Mouse (Mus musculus): ENCODE data around the gene Lrrc27.

DNA sequence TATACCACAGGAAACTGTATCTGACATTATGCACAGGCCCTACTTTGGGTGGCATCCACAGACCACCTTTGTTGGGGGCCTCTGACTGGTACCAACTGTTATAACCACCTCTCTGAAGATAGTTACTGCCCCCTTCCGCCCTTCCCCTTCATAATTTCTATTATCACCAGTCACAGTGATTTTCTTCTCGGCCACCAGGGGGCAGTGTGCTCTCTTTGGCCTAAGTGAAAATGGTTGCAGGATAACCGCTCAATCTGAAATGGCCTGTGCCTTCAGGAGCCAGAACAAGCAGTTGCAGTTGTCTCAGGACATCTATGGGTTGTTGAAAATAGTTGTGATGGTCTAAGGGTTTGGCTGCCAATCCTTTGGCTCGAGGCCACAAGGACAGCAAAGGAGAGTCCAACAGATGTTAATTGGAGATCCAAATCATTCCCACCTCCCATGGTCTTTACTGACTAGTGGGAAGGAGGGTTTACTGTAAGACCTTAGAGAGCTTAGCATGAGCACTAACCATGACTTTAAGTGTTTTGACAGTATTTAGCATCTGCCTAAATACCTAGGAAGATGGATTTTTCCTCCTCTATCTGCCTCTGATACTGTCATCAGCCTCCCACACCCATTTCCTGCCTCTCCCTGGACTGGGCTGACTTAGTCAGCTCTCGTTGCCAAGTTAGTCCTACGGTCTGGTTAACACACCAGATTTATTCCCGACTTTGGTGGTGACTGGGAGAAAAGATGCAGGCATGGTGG lies 4.6 kb upstream of the Lrrc27 start:
- TF ChIP-seq POLR2A (IDR thresholded peaks at IDR 0.05; ENCODE audit: low read depth, low read length) = no peak
- TF ChIP-seq CTCF (conservative IDR thresholded peaks at IDR 0.05; ENCODE audit: insufficient read depth, insufficient read length, low read depth, low read length) = peak; percentile 79

All from kidney, adult 2 months (tissue).